Mouse (Mus musculus): ENCODE results near the gene Vmn1r117. TPM values are rescaled to one million over a fixed set of nuclear protein-coding genes. Genes with fewer than 3 reads are reported as not detected.
"Not testable (repeated sequence)": the region's sequence is repeated elsewhere in the genome, so short reads cannot be mapped to it uniquely, and the experiment has no call there.

The Vmn1r117 gene
- not detected in 2 replicates for polyA plus RNA-seq (2015; fragmentation: Nextera tagmentation; extraction: Ambion mirVana)

- not testable (repeated sequence) for H3K9me3 ChIP-seq (replicated peaks); H3K4me3 ChIP-seq (replicated peaks); H3K4me2 ChIP-seq; H3K27ac ChIP-seq; H3K9ac ChIP-seq; H3K4me1 ChIP-seq; H3K27me3 ChIP-seq; ATAC-seq (replicated peaks; ENCODE audit: low FRiP score); H3K36me3 ChIP-seq
- WGBS = no CpG with 5 or more reads among the region's 2 CpGs
Observed at GRCm38 (mm10) chr7:20884021-20884420, at the start of gene Vmn1r117. Gene Vmn1r117, minus strand, starts transcription at chr7:20884121.

- H3K4me1 ChIP-seq; H3K27ac ChIP-seq; H3K4me3 ChIP-seq (replicated peaks); ATAC-seq (replicated peaks; ENCODE audit: low FRiP score); H3K27me3 ChIP-seq; H3K9ac ChIP-seq; H3K9me3 ChIP-seq (replicated peaks); H3K36me3 ChIP-seq; H3K4me2 ChIP-seq: not testable (repeated sequence)
- no CpG with 5 or more reads among the region's 2 CpGs for WGBS
Observed at GRCm38 (mm10) chr7:20912247-20912646, 28.3 kb upstream of the Vmn1r117 start, which contains the start of gene Vmn1r118. Gene Vmn1r118, minus strand, starts transcription at chr7:20912347.

- H3K4me1 ChIP-seq; ATAC-seq (replicated peaks; ENCODE audit: low FRiP score); H3K27me3 ChIP-seq; H3K4me3 ChIP-seq (replicated peaks); H3K4me2 ChIP-seq; H3K9ac ChIP-seq; H3K9me3 ChIP-seq (replicated peaks); H3K36me3 ChIP-seq; H3K27ac ChIP-seq: not testable (repeated sequence)
- WGBS = 79% methylated on average over 3 of the region's 3 CpGs
Observed at GRCm38 (mm10) chr7:20871956-20872355, 12.0 kb downstream of the Vmn1r117 start, which contains the start of gene Vmn1r116. Gene Vmn1r116, plus strand, starts transcription at chr7:20872256.

- H3K27me3 ChIP-seq; H3K4me3 ChIP-seq (replicated peaks); H3K36me3 ChIP-seq; H3K27ac ChIP-seq; H3K9me3 ChIP-seq (replicated peaks); ATAC-seq (replicated peaks; ENCODE audit: low FRiP score); H3K4me1 ChIP-seq; H3K4me2 ChIP-seq; H3K9ac ChIP-seq: not testable (repeated sequence)
- WGBS = 80% methylated on average over 1 of the region's 3 CpGs
Observed at GRCm38 (mm10) chr7:20844885-20845284, 39.0 kb downstream of the Vmn1r117 start, which contains the start of gene Vmn1r115. Gene Vmn1r115, minus strand, starts transcription at chr7:20844985.

Other genes with a start within 250 kb of the Vmn1r117 start
- gene Vmn1r107, start 215.2 kb downstream of the Vmn1r117 start, polyA plus RNA-seq (2015; fragmentation: Nextera tagmentation; extraction: Ambion mirVana) = not detected in 2 replicates
- not detected in 2 replicates for gene Vmn1r111, start 180.9 kb downstream of the Vmn1r117 start, polyA plus RNA-seq (2015; fragmentation: Nextera tagmentation; extraction: Ambion mirVana)
- not detected in 2 replicates for gene Gm10668, start 153.5 kb downstream of the Vmn1r117 start, polyA plus RNA-seq (2015; fragmentation: Nextera tagmentation; extraction: Ambion mirVana)
- not detected in 2 replicates for gene Vmn1r112, start 112.9 kb downstream of the Vmn1r117 start, polyA plus RNA-seq (2015; fragmentation: Nextera tagmentation; extraction: Ambion mirVana)
- not detected in 2 replicates for gene Vmn1r113, start 96.8 kb downstream of the Vmn1r117 start, polyA plus RNA-seq (2015; fragmentation: Nextera tagmentation; extraction: Ambion mirVana)
- not detected in 2 replicates for gene Vmn1r114, start 71.9 kb downstream of the Vmn1r117 start, polyA plus RNA-seq (2015; fragmentation: Nextera tagmentation; extraction: Ambion mirVana)
- not detected in 2 replicates for gene Vmn1r115, start 39.1 kb downstream of the Vmn1r117 start, polyA plus RNA-seq (2015; fragmentation: Nextera tagmentation; extraction: Ambion mirVana)
- gene Vmn1r116, start 11.9 kb downstream of the Vmn1r117 start, polyA plus RNA-seq (2015; fragmentation: Nextera tagmentation; extraction: Ambion mirVana) = not detected in 2 replicates
- not detected in 2 replicates for gene Vmn1r118, start 28.2 kb upstream of the Vmn1r117 start, polyA plus RNA-seq (2015; fragmentation: Nextera tagmentation; extraction: Ambion mirVana)
- not detected in 2 replicates for gene Vmn1r119, start 128.3 kb upstream of the Vmn1r117 start, polyA plus RNA-seq (2015; fragmentation: Nextera tagmentation; extraction: Ambion mirVana)
- gene Vmn1r120, start 169.7 kb upstream of the Vmn1r117 start, polyA plus RNA-seq (2015; fragmentation: Nextera tagmentation; extraction: Ambion mirVana) = not detected in 2 replicates
- gene Vmn1r121, start 214.4 kb upstream of the Vmn1r117 start, polyA plus RNA-seq (2015; fragmentation: Nextera tagmentation; extraction: Ambion mirVana) = not detected in 2 replicates